Mouse (Mus musculus) v-Abl transformed pro-B cells (cell line): ENCODE results near the gene Fn3krp.

Source experiments
- in situ Hi-C, 2 experiments: fragments of 400-800 bp; cut with MboI; formaldehyde crosslinking; loops; one replicate each; pipeline ENCODE4 v1.15.1; 2025; ENCODE audit not compliant: unreplicated experiment in 2 of 2

Gene Fn3krp

GRCm38 (mm10) chr11:121441653-121442052, 20.5 kb downstream of the Fn3krp start:
- in situ Hi-C loops = no loop called here

GRCm38 (mm10) chr11:121442076-121442475, 20.9 kb downstream of the Fn3krp start:
- in situ Hi-C loops = no loop called here

GRCm38 (mm10) chr11:121451216-121451726, 30.1 kb downstream of the Fn3krp start:
- in situ Hi-C loops = no loop called here

- in situ Hi-C loops = no loop called here
Measured at GRCm38 (mm10) chr11:121451753-121452635, 30.8 kb downstream of the Fn3krp start, which contains the start of gene Tbcd. Tbcd (plus strand) TSS chr11:121451949.

DNA sequence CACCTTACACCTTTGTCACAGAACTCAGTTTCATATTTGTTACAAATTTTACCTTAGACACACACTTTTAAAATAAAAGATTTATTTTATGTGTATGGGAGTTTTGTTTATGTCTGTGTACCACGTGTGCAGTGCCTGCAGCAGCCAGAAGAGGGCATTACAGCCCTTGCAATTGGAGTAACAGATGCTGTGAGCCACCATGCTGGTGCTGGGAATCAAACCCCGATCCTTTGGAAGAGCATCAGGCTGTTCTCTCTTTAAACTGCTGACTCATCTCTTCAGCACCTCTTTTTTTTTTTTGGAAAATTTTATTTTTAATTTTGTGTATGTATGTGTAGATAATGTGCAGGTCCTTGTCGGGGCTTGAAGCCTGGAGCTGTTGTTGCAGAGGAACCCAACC, 36.7 kb downstream of the Fn3krp start:
- in situ Hi-C loops = no loop called here

- in situ Hi-C loops = no loop called here
Measured at GRCm38 (mm10) chr11:121467408-121467807, 46.2 kb downstream of the Fn3krp start.

DNA sequence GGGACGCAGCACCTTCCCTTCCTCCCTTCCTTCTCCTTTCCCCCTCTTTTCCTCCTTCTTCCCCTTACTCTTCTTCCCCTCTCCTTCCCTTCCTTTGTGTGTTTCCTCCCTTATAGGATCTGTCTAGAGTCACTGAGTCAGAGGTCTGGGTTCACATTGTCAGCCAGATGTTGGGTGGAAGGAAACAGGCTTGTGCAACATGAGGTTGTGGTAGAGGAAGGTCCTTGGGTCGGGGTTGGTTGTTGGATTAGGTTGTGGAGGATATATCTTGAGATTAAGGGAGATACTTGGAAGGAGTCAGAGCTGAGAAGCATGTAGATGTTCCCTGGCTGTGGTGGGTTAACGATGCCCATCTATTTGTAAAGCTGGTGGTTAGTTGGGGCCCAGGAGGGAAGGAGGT, 53.6 kb downstream of the Fn3krp start:
- in situ Hi-C loops = loop anchor here (5.0 to 10.0 kb wide), 5 partner anchors 180 to 332 kb away; no protein-coding TSS in a partner anchor

DNA sequence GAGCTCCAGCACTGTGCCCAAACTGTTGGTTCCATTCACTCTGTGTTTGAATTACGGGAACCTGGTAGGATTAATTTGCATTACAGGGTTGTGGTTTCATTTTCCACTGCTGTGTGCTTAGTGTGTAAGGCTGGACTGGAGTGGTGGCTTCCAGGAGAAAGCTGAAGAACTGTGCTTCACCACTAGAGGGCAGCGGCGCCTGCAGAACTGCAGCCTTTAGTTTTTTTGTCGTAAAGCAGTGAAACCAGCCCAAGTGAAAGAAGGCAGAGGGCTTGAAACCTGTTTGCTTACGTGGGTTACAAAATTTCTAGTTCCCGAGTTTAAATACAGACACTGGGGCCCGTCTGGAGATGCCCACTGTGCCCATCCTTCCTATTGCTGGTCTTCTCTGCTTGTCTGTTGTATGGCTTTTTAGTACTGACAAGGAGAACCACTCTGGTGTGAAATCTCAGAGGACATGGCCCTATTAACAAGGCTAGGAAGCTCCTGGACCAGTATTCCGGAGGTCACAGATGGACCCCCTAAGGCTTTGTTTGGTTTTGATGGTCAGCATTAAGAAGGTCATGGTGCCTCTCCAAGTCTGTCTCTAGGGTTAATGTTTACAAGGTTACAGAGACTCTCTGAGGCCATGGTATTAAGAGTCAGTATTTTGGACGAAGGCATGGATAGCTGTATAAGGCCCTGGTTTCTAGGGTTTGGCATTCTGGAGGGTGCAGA, 54.7 kb downstream of the Fn3krp start:
- in situ Hi-C loops = loop anchor here (5.0 to 10.0 kb wide), 3 partner anchors 179 to 271 kb away; no protein-coding TSS in a partner anchor

DNA sequence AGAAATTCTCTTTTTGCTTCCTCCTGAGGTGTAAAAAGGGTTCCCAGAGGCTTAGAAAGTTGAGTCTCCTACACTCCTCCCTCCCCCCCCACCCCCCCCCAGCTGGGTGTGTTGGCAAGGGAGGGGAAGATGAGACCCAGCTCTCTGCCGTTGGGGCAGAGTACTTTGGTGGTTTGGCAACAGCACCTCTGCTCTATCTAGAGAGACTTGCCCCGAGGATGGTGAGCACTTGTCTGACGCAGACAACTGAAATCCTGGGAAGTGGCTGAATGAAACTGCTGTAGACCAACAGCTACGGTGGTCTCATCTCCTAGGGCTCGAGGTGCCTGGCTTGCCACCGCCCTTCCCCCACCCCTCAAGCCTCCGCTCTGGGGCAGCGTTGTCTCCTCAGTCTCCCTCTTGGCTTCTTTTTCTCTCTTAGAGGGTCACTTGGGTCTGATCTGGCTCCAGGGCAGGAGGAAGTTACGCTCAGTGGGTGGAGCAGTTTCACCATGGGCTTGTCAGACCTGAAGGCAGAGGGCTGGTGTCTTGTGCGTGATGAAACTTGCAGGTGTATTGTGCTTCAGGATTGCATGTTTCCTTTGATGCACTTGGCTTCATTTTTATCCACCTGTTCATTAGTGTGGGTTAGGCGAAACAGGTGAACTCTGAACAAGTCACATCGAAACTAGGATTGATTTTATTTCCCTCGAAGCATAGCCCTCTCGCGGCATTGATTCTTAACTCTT, 58.4 kb downstream of the Fn3krp start:
- in situ Hi-C loops = loop anchor here (5.0 to 10.0 kb wide), 3 partner anchors 175 to 268 kb away; no protein-coding TSS in a partner anchor
